Mouse (Mus musculus): ENCODE results near the gene Ercc5. TPM values are rescaled to one million over a fixed set of nuclear protein-coding genes. Genes with fewer than 3 reads are reported as not detected.

The Ercc5 gene
- total RNA-seq (2021): 10 to 100 TPM; 17.1 to 20.5 TPM

DNA sequence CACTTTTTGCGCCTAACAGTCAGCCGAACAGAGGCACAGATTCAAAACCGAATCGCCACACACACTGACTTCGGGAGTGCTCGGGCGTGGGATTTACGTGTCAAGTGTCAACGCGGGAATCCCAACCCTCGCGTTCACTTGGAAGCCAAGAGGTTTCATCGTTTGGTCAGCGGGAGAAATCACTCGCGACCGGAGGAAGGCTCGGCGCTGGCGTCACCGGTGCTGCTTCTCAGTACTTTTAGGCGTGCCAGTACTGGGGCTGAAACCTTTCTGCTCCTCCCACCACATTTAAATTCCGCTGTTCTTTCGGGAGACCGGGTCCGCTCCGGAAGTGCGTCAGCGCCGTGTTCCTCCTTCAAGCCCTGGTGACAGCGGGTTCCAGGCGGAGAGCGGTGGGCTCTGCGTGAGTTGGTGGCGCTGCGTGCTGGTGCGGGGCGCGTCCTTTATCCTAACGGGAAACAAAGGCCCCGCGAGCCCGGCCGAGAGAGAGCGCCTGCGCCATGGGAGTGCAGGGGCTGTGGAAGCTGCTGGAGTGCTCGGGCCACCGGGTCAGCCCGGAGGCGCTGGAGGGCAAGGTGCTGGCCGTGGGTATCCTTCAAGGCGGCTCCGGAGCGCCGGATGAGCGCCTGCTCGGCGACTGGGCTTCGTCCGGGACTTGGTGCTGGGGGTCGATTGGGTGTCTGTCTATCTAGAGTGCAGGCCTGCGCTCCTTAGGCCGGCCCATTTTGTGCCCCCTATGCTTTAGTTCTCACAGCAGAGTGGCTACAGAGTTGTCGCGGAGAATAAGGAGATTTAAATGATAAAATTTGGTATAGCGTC lies at the start of gene Ercc5:
Gene Ercc5, plus strand, starts transcription at position 182 of the 819 bp plus-strand sequence.
- peak; percentile 89 to 90 for DNase-seq
- intact Hi-C loops (cut with DNase I): loop anchor here (2.0 to 5.0 kb wide), 2 partner anchors 29 to 45 kb away; partner anchors contain the start of genes Bivm, Kdelc1 and Tex30

DNA sequence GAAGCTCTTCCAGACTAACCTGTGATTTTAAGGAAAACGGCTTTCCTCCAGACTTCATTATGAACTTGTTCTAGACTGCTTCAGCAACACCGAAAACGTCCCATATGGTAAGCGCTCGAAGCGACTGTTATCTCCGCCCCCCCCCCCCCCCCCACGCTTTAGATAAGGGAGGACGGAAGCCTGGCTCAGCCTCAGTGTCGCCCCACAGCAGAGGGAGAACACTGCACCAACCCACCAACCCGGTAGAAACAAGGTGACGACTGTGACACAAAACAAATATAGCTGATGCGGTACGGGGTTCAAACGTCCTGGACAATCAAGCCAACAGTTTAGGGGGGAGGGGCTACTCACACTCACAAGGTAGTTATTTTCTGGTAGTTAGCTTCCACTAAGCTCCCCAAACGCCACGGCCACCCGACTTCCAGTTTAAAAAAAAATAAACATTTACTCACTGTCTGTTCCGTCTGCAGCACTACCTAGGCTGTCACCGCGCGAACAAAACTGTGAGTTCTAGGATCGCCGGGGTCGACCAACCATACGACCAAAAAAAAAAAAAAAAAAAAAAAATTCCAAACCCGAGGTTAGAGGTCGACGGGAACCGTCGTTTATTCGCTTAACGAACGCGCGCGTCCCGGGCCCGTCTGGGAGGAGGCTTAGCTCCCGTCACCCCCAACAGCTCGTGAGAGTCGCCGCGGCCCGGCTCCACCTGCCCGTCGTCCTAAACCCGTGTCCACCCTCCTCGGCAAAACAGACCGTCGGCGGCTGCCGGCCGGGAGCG lies 45.9 kb upstream of the Ercc5 start:
- DNase-seq: peak; percentile 47 to 60
- intact Hi-C loops (cut with DNase I): loop anchor here (5.0 kb wide), 3 partner anchors 46 to 274 kb away; partner anchors contain the start of genes Ercc5 and Uxs1

DNA sequence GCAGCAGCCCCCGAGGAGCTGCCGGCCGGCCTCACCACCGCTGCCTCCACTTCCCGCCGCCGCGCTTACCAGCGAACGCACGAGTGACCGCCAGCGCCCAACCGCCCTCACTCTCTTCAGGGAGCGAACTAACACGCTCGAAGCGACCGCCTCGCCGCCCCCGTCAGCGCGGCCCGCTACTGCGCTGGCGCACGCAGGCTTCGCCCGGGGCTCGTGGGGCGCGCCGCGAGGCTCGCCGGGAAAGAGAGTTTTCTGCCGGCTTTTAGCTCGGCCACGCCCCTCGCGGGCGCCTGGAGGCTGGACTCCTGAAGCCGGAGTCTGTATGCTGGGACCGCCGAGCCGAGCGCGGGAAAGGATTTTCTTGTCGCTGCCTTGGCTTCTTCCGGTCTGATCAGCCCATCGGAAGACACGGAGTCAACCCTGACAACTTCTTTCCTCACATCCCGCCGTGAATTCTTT lies 45.3 kb upstream of the Ercc5 start, which contains the start of gene Tex30:
Gene Tex30, minus strand, starts transcription at position 183 of the 459 bp plus-strand sequence.
- DNase-seq: peak; percentile 94 to 96
- intact Hi-C loops (cut with DNase I): loop anchor here (5.0 kb wide), 3 partner anchors 45 to 275 kb away; partner anchors contain the start of genes Ercc5 and Uxs1

DNA sequence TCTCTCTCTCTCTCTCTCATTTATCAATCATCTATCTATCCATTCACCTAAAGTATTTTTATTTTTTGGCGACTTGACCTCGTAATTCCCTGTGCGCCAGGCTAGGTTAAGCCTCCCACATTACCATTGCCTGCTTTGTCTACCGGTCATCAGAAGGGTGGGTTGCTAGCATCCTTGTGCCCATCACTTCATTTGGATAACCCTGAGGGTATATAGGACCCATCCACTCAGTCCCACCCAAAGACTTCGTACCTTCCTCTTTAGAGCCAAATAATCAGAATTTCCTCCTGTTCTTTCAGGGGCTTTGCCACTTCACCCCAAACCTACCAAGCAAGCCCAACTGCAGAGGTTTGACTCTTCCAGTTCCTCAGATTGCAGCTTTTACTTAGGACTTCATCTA lies 44.6 kb upstream of the Ercc5 start:
- peak in 1 of 2 experiments; percentile 7 for DNase-seq
- intact Hi-C loops (cut with DNase I): loop anchor here (5.0 kb wide), 3 partner anchors 44 to 276 kb away; partner anchors contain the start of genes Ercc5 and Uxs1

DNA sequence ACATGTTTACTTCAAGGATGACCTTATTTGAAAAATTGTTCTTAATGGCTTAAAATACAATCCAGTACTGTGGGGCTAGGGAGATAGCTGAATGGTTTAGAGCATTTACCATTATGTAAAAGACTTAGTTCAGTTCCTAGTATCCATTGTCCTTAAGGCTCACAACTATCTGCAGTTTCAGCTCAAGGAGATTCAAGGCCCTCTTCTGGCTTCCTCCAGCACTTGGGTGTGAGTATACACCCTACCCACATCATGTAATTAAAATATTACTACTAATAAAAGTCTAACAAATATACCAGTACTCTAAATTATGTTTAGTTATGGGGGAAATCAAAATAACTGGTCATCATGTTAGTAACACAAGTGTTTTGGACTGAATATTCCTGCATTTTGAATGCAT lies 30.0 kb upstream of the Ercc5 start:
- intact Hi-C loops (cut with DNase I): no loop called here

DNA sequence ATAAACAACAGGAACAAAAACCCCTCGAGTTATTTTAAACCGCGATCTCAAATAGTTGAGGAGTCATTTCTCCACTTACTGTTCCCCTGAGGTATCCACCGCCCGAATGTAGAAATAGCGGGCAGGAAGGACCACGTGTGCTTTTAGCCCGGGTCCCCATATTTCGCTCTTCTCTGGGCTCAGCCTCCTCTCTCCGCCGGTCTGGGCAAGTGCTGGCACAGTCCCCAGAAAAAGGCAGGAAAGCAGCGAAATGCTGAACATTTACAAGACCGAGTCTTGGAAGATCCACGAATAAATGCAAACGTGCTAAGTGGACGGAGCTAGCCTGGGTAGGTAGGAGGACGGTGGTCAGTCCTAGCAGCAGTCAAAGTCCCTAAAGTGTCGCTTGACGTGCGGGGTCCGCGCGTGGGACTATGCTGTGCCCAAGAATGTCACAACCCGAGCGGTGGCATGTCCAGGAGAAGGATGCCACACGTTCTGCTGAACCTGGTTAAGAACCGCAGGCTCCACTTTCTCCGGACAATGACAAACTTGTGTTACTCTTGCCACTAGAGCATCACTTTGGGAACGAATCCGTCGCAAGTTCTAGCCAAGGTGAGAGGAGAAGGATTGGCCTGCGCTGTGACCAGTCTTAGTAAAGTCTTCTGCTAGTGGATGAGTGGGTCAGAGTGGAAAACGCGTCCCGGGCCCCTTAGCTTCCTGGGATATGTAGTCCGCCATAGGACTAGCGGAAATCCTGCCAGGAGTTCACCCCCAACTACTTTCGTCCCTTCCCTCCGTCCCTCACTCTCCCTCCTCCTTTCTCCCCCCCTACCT lies 29.1 kb upstream of the Ercc5 start, which contains the start of the genes Kdelc1 and Bivm:
Gene Kdelc1, minus strand, starts transcription at position 570 of the 816 bp plus-strand sequence.
Gene Bivm, plus strand, starts transcription at position 719 of the 816 bp plus-strand sequence.
- intact Hi-C loops (cut with DNase I): loop anchor here (2.0 kb wide), 1 partner anchor 28 kb away; the partner anchor contains the start of gene Ercc5
- DNase-seq: peak; percentile 93 to 94

More for the DNA sequence above, 30.0 kb upstream of the Ercc5 start:
- no peak for DNase-seq

DNA sequence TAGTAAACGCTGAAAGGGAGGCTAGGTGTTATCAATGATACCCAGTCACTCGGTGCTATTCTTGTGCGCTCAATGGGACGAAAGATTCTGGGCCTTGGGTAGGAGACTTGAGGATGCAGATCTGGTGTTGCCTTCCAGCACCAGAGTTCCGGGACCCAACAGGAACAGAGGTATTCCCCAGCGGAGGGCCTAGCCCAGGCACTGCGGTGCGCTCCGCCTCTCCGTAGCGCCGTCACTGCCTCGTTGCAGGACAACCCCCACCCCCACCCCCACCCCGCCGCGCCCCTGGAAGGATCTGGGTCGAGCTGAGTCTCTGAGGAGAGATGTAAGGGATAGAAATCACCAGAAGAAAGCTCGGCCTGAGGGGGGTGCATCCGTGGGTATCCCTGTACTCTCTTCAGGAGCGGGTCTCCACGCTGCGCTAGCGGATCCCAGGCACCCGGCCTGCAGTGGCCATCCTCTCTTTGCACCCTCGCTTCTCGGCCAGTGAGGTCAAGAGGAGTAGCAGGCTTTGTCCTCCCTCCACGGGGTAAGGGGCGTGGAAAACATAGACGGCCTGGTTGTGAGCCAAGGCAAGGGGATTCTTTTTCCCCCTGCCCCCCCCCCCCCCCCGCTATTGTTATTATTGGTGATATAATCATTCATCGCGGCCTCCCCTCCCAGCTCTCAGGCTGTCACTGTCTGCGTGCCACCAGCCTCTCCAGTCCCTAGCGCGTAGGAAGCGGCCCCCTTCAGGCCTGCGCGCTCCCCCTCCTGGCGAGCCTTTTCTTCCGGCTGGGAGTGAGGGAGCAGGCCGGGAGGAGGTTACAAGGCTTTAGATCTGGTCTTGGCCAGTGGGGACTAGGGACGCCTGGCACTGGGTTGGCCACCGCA lies 28.1 kb upstream of the Ercc5 start:
- intact Hi-C loops (cut with DNase I): loop anchor here (2.0 kb wide), 1 partner anchor 27 kb away; the partner anchor contains the start of gene Ercc5
- peak; percentile 86 to 87 for DNase-seq

DNA sequence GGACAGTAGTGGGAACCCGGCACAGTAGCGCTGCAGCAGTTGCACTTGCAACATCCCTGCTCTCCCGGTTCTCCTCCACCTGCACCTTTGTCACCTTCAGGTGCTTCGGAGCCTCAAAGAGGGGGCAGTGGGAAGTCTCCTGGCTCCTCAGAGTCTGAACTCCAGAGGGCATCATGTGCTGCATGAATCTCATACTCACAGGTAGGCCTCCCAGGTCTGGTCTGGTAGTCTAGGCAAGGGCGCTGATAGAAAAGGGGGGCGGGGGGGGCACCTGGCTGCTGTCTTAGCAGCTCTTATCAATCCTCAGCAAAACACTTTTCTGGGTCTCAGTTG lies 27.5 kb upstream of the Ercc5 start:
- no peak for DNase-seq
- intact Hi-C loops (cut with DNase I): no loop called here

DNA sequence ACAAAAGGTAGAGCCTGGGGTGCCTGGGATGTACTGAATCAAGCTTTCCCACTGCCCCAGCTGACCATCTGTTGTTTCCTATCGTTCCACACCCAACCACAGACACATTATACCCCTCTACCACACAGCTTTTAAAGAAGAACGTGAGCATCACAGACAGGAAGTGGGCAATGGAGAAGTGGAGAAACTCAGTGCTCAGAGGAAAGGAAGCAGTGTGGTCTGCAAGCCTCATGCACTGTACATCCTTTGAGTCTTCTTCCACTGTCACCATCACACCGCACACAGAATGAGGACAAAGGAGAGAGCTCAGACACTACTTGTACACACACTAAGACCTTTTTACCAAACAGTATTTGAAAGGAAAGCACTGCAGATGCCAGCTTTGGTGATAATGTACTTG lies 25.3 kb upstream of the Ercc5 start:
- DNase-seq: no peak
- intact Hi-C loops (cut with DNase I): no loop called here

DNA sequence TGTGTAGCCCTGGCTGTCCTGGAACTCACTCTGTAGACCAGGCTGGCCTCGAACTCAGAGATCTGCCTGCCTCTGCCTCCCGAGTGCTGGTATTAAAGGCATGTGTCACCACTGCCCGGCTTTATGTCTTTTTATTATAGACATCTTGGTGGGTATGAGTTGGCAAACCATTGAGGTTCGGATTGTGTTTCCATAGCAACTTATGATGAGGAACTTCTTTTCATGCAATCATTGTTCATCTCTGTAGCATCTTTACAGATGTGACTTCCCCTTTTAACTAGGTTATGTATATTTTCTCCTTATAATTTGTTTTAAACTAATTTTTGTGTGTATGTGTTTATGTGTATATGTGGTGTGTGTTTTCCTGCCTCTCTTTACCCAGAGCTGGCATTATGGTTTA lies 22.0 kb upstream of the Ercc5 start:
- intact Hi-C loops (cut with DNase I): no loop called here
- no peak for DNase-seq

DNA sequence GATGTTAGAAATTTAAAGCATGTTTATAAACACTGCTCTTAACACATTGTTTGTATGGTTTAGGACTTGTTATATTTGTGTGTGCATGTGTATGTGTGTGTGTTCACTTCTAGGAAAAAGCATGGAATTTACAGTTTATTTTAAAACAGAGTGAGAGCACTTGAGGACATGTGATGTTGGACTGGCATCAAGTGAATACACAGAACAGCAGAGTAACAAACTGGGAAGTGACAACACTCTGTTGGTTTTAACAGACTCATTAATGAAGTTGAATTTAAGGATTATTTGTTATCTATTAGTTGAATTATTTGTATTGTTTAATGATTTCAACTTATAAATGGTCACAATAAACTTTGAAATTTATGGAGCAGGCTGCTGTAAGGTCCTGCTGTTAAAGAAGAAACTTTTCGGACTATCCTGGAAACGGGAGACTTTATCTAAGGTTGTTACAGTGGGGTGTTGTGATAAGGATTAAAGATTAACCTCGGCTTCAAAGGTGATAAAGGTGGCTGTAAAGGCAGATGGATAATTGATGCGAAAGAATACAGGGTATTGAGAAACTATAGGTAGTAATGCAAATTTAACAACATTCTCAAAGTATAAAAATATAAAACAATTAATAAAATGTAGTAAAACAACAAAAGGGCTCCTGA lies 17.5 kb upstream of the Ercc5 start:
- intact Hi-C loops (cut with DNase I): no loop called here
- no peak for DNase-seq

DNA sequence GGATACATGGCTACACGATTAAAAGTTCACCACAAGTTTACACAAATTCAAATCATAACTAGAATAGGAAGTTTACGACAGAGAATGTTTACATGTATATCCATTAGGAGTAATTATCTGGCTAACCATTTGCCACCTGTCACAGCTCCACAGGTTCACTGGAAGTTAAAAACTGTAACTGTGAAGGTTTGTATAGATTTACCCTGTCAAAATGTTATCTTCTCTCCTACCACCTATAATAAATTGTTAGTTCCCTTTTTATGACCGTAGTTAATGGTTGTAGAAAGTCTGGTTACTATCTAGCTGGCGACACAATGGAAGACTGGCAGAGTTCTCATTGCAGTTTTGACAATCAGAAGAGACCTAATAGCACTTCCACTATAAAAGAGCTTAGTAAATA lies 7.3 kb upstream of the Ercc5 start:
- intact Hi-C loops (cut with DNase I): no loop called here
- DNase-seq: no peak

DNA sequence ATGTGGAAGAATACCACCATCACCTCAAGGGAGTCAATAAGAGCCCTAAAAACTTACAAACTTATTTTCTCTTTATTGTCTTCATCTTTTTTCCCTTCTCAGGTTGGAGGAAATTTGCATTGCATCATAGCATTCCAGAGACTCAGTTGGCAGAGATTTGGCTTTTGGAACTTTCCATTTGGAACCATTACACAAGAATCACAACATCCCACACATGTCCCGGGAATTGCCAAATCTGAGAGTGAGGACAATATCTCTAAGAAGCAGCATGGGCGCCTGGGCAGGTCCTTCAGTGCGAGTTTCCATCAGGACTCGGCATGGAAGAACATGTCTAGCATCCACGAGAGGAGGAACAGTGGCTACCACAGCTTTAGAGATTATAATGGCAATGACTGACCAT lies 4.8 kb upstream of the Ercc5 start:
- intact Hi-C loops (cut with DNase I): no loop called here
- no peak for DNase-seq

DNA sequence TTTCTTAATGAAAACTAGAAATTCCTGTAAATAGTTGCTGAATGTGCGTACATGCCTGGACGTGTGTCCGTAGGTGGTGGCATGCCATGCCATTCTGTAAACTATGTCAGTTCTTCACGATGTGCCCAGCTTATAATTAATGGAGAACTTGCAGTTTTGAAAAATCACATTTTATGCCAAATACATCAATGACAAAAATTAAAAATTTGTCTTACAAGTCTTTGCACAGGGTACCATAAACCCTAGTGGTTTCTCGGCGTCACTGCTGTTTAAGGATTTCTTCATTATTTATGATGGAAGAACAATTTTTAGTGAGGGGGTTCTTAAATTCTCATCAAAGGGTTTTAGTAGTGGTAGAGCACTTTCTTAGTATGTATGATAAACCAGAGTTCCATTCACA lies 1.2 kb downstream of the Ercc5 start:
- intact Hi-C loops (cut with DNase I): loop anchor here (5.0 kb wide), 1 partner anchor 46 kb away; the partner anchor contains the start of gene Tex30
- DNase-seq: peak in 1 of 2 experiments; percentile 9

DNA sequence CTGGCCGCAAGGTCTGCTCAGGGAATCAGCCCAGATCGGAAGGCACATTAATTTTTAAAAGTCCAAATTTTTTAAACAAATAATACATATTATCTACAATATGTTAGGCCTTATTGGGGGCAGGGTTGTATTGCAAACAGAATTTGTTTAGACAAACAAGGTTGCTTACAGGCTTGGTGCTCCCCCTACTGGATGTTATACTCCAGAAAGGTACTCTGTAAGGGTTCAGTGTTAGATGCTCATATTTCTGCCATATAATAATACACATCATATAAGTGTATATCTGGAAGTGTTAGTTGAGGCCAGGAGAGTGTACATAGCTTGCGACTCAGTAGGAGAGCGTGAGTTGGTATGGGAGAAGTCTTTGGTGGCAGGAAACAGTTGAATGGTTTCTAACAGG lies 7.7 kb downstream of the Ercc5 start:
- intact Hi-C loops (cut with DNase I): no loop called here
- DNase-seq: no peak

DNA sequence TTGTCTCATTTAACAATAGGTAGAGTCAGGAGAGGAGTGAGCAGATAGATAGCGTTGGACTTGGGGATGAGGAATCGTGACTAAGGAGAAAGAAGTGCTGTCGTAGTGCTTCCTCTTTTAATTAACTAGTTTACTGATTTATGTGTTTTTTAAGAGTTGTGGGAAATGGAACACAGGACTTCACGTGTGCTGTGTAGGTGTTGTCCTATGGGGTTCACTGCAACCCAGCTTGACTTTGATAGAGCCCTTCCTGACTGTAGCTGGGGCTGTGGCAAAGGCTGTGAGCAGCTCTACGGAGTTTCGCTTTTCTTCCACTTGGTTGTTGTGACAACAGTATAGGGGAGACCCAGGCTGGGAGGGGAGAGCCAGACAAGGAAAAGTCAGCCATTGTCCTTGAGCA lies 10.8 kb downstream of the Ercc5 start:
- no peak for DNase-seq
- intact Hi-C loops (cut with DNase I): no loop called here

DNA sequence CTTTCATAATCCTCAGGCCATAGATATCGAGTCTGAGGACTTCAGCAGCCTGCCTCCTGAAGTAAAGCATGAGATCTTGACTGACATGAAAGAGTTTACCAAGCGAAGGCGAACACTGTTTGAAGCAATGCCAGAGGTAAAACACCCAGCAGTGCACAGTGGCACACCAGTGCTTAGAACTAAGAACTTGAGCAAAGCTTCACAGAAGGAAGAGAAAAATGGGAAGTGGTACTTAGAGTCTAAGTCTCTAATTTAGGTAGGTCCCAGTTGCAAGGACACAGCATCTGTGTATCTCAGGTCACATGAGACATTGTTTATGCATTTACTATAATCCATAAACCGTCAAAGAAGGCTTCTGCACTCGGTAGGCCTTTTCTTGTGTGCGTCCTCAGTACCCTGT lies 14.3 kb downstream of the Ercc5 start:
- intact Hi-C loops (cut with DNase I): no loop called here
- DNase-seq: no peak

DNA sequence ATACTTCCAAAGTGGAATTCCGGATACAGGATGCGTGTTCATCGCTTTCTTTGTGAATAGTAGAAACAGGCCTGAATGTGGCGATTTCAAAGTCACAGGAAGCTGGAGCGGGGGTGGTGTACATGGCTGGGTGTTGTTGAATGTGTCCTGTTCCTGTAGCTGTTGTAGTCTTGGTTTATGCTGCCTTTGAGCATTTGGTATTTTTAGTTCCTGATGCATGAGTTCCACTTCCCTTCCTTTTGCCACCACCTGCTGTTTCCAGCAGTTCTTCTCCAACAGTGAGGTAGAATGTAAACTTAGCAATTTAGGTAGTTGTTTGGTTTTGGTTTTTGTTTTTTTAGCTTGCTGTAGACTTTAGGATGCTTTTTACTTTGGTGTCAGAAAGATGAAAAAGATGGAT lies 14.8 kb downstream of the Ercc5 start:
- no peak for DNase-seq
- intact Hi-C loops (cut with DNase I): no loop called here

All from heart, postnatal 10 days (tissue).